Mouse (Mus musculus) gastrocnemius, adult 2 months (tissue): ENCODE measurements around the gene Phf23. TPM values are rescaled to one million over a fixed set of nuclear protein-coding genes. Genes with fewer than 3 reads are reported as not detected.
A peak's percentile ranks its signal among the peaks of the same experiment; 100 is the strongest.

Experiments
- DNase-seq: peaks from one replicate; pipeline ENCODE4 v3.0.0; 2022
- H3K27ac ChIP-seq: fragments of 200-600 bp; 2 replicates; pipeline ENCODE4 v1.8.1; 2022; ENCODE audit warnings: mild to moderate bottlenecking
- H3K4me3 ChIP-seq: fragments of 200-600 bp; 2 replicates; pipeline ENCODE4 v1.8.1; 2022; ENCODE audit warnings: mild to moderate bottlenecking, moderate library complexity
- CTCF ChIP-seq: fragments of 200-600 bp; IDR thresholded peaks from 2 replicates; pipeline ENCODE4 v1.8.1; 2022; ENCODE audit warnings: antibody characterized with exemption, mild to moderate bottlenecking, moderate library complexity
- intact Hi-C: fragments of 180-260 bp; cut with DNase I; formaldehyde crosslinking; loops from one replicate; pipeline ENCODE4 v1.15.1; 2025
- total RNA-seq, 2 experiments: library from RNA; stranded (reverse); gene quantifications; 2 replicates each; pipeline ENCODE4 v1.2.3; 2021

Phf23 gene
- total RNA-seq, 2 experiments from 2014 or later = 19.2 to 21.8 TPM

DNA sequence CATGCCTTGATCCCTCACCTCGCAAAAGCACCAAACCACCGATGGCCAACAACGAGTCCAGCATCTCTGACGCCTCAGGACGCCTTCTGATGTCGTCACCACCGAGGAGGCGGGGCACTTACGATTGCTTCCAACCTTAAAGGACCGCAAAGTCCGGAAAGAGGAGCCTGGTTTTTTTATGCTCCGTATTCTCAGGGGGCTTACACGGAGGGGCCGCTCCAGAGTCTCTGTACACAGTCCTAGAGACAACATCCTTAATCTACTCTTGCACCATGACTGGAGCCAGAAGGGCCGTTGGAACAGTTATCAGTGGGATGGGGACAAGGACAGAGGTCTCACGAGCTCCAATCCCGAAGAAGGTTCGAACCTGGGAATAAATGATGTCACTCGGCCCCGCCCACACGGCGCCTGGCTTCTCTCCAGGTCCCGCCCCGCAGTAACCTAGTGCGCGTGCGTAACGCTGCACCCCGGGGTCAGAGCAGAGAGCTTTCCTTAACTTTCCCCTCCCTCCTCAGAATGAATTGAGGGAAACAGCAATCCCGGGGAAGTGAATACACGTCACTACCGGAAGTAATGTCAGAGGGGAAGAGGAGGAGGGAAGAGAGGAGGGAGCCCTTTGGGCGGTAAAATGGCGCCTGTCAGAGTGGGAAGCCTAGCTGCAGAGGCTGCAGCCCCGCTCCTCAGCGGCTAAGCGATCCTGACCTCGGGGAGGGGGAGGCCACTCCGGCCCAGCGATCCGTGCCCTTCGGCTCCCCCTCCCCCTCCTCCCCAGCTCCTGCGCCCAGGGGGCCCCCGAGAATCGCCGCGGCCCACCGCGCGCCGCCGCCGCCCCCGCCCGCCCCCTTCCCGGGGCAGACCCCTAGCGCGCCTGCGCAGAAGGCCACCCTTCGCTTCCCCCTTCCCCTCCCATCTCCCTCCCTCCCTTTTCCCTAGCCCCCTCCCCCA, 15.1 kb upstream of the Phf23 start:
- peak overlapping the region; percentile 99 for H3K27ac ChIP-seq
- intact Hi-C loops = no loop called here
- H3K4me3 ChIP-seq = peak overlapping the region; percentile 92
- TF ChIP-seq CTCF = no peak
- DNase-seq = peak; percentile 95

DNA sequence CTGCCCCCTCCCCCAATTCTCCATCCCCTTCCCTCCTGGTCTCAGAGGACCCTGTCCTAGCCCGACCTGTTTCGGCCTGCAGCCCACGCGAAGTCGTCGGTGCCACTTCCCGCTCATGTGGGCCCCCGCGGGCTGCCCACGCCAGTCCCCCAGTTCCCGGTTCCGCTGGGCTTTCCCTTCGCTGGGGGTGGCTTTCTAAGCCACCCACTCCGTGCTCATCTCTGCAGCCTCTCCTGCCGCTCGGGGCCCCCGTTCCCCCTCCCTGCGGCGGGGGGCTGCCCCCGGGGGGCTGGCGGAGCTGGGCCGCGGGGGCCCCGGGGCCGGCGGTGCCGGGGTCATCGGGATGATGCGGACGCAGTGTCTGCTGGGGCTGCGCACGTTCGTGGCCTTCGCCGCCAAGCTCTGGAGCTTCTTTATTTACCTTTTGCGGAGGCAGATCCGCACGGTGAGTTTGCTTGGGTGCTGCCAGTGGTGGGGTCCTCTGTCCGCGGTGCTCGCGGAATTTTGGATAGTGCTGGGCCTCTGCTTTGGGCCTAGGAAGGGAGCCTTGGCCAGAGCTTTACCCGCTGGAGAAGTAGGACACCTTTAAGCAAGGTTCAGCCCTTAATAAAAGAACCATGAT, 14.3 kb upstream of the Phf23 start, which contains the start of gene Ctdnep1:
Gene Ctdnep1 (plus strand): TSS at position 16 of the 622 bp plus-strand sequence.
- peak; percentile 64 for DNase-seq
- Histone ChIP-seq H3K27ac (peak within 1 kb of the TSS; percentile 99), H3K4me3 (peak within 1 kb of the TSS; percentile 92)
- TF ChIP-seq CTCF = no peak
- intact Hi-C loops = no loop called here

DNA sequence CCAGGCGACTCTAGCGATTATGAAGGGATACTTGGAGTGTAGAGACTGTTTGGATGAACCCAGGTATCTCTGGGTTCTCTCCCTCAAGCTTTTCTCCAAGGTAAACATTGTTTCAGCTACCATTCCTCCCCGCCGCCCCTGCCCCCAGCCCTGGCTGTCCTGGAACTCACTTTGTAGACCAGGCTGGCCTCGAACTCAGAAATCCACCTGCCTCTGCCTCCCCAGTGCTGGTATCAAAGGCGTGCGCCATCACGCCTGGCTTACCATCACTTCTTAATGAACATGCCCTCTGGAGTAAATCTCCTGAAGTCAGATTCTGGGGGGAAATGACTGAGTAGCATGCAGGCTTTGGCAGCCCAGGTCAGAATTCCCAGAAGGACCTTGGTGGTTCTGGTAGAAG, 13.4 kb upstream of the Phf23 start, which contains the start of gene Elp5:
Gene Elp5 (minus strand): TSS at position 293 of the 400 bp plus-strand sequence.
- TF ChIP-seq CTCF = no peak
- Histone ChIP-seq H3K4me3 (peak within 1 kb of the TSS; percentile 92), H3K27ac (peak within 1 kb of the TSS; percentile 99)
- intact Hi-C loops = no loop called here
- no peak for DNase-seq

DNA sequence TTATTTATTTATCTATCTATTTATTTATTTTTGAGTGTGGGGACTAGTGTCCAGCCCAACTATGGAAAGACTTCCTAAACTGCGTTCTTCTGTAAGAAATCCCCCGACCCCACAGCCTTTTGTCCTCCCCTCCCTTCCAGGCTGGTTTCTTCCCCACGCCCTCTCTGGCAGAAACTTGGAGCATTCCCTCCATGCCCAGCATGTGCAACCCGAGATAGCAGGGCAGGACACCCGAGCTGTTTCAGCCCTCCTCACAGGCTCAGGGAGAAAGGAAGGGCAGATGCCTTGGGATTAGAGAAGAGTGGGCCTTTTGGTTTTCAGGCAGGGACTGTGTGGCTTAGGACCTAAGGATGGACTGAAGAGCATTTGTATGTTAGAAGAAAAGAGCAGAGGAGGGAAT, 12.7 kb upstream of the Phf23 start:
- H3K4me3 ChIP-seq = peak overlapping the region; percentile 92
- TF ChIP-seq CTCF = no peak
- H3K27ac ChIP-seq = peak overlapping the region; percentile 99
- intact Hi-C loops = no loop called here
- DNase-seq = peak; percentile 84

DNA sequence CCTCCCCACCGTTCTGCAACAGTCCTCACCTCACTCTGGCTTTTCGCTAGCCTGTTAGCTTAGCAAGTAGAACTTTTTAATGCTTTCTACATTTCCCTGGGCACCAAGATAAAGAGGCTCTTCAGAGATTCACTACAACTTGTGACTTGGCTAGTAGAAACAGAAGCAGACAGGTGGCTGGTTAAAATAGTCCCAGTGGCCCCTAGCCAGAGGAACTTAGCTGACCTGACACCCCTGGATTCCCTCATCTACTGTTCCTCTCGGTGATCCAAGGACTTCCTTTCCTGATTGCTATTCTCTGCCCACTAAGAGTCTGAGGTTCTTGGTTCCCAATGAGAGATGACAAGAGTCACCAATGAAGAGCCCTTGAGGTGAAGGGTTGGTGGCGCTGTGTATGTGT, 12.2 kb upstream of the Phf23 start:
- Histone ChIP-seq H3K4me3 (peak overlapping the region; percentile 92), H3K27ac (peak overlapping the region; percentile 99)
- peak; percentile 78 for DNase-seq
- intact Hi-C loops = no loop called here
- TF ChIP-seq CTCF = no peak

DNA sequence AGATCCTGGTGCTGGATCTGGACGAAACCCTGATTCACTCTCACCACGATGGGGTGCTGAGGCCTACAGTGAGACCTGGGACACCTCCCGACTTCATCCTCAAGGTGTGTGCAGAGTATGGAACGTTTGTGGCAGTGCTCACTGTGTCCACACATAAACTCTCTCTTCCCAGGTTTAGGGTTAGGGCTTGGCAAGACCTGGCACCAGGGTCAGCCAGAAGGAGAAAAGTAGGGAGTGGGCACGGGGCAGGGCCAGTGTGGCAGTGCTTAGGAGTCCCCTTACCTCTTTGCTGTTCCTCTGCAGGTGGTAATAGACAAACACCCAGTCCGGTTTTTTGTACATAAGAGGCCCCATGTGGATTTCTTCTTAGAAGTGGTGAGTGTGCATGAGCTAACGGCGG, 11.1 kb upstream of the Phf23 start:
- TF ChIP-seq CTCF = no peak
- Histone ChIP-seq H3K4me3 (peak overlapping the region; percentile 92), H3K27ac (peak overlapping the region; percentile 99)
- DNase-seq = no peak
- intact Hi-C loops = no loop called here

DNA sequence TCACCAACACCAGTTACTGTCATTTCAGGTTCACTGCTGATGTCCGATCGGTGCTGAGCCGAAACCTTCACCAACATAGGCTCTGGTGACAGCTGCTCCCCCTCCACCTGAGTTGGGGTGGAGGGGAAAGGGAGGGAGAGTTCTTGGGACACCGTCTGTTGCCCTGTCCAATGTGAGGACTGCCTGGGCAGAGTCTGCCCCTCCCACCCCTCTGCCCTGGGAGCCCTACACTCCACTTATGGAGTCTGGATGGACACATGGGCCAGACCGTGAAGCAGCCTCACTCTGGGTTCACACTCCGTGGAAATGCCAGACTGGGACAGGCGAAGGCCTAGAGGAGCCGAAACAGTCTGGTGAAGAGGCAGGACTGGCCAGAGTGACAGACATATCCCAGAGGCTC, 5.6 kb upstream of the Phf23 start:
- intact Hi-C loops = loop anchor here (10.0 kb wide), 3 partner anchors 325 to 655 kb away; partner anchors contain the start of genes Cd68, Kdm6b, Mpdu1 and Rnf167
- no peak for DNase-seq
- peak overlapping the region; percentile 84; the same call in 1 of the 2 replicates for H3K4me3 ChIP-seq

DNA sequence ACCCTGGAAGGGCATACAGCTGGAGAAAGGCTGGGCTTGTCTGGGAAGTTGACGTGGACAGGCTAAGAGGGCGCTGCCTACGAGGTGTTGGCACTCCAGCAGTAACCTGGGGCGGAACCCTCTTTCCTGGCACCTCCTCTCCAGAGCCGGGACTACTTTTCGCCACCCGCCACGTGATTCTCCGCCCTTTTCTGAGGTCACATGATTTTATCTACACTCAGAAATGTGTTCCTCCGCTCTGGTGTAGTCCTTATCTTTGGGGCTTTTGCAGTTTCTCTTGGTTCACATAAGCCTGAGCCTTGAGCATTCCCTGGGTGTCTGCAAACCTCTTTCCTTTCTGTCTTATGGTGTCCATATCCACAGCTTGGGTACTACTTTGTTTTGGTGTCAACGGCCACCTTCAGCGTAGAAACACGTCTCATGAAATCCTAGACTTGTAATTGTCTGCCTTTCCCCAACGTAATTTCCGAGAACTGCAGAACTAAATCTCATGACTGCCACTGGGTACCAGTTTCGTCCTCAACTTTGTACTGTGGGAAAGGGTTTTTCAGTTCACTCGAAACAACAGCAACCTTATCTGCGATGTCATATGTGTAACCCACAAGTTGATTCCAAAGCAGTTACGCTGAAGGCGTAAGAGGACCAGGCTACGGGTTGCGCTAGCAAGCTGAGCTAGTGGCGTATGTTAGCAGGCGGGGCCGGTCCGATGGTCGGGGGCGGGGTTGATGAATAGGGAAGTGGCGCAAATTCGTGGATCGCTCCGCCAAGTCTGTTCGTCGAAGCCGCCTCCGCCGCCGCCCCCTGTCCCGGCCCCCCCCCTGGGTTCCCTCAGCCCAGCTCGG, 4.5 kb upstream of the Phf23 start, which contains the start of gene Gabarap:
Gene Gabarap (plus strand): TSS at position 294 of the 842 bp plus-strand sequence.
- intact Hi-C loops = loop anchor here (10.0 kb wide), 3 partner anchors 326 to 654 kb away; partner anchors contain the start of genes Cd68, Kdm6b, Mpdu1 and Rnf167
- peak; percentile 97 for DNase-seq
- TF ChIP-seq CTCF = no peak; the same call in 1 of the 2 replicates
- peak within 1 kb of the TSS; percentile 84 for H3K4me3 ChIP-seq
- H3K27ac ChIP-seq = peak within 1 kb of the TSS; percentile 99

More for the DNA sequence above, 5.6 kb upstream of the Phf23 start:
- TF ChIP-seq CTCF = no peak
- H3K27ac ChIP-seq = peak overlapping the region; percentile 99

DNA sequence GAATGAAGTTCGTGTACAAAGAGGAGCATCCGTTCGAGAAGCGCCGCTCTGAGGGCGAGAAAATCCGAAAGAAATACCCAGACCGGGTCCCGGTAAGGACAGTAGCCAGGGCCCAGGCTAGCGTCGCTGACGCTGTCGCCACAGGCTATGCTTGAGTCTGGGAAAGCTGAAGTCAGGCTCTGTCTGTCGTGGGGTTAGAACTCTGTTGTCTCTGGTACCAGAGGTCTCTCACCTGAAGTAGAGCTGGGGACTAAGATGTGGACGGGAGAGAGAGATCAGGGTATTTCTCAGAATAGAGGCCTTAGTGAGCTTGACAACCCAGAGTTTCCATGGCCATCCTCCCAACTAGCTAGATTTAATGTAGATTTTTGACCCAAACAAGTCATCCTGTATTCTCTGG, 3.9 kb upstream of the Phf23 start:
- Histone ChIP-seq H3K4me3 (peak overlapping the region; percentile 84), H3K27ac (peak overlapping the region; percentile 99)
- DNase-seq = no peak
- TF ChIP-seq CTCF = no peak
- intact Hi-C loops = loop anchor here (10.0 kb wide), 3 partner anchors 327 to 653 kb away; partner anchors contain the start of genes Cd68, Kdm6b, Mpdu1 and Rnf167

DNA sequence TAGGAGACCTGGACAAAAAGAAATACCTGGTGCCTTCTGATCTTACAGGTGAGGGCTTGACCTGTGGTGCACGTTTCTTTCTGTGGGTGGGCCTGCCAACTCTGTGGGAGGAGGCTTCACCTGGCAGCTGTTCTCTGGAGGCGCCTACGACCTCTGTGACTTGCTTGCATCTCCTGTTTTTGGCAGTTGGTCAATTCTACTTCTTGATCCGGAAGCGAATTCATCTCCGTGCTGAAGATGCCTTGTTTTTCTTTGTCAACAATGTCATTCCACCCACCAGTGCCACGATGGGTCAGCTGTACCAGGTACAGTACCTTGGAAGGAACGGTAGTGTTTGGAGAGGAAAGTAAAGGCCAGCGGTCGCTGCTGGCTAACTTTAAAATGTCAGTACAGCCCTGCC, 3.2 kb upstream of the Phf23 start:
- H3K4me3 ChIP-seq = peak overlapping the region; percentile 84
- peak overlapping the region; percentile 99 for H3K27ac ChIP-seq
- intact Hi-C loops = loop anchor here (10.0 kb wide), 3 partner anchors 328 to 652 kb away; partner anchors contain the start of genes Cd68, Kdm6b, Mpdu1 and Rnf167
- no peak for DNase-seq
- TF ChIP-seq CTCF = no peak

DNA sequence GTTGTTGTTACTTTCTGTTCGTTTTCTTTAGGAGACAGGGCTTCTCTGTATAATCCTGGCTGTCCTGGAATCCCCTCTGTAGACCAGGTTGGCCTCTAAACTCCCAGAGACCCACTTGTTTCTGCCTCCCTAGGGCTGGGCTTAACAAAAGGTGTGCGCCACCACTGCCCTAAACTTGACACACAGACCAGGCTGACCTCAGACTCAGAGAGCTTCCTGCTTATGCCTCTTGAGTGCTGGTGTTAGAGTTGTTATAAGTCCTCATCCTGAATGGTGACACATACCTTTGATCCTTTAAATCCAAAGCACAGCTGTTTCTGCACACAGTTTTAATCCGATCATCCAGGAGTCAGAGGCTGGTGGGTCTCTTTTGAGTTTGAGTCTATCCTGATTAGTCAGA, 2.6 kb upstream of the Phf23 start:
- no peak for DNase-seq
- Histone ChIP-seq H3K27ac (peak overlapping the region; percentile 99), H3K4me3 (peak overlapping the region; percentile 84)
- TF ChIP-seq CTCF = no peak
- intact Hi-C loops = loop anchor here (10.0 kb wide), 3 partner anchors 328 to 652 kb away; partner anchors contain the start of genes Cd68, Kdm6b, Mpdu1 and Rnf167
